Mouse (Mus musculus) G1E (cell line): ENCODE measurements around the gene Oxsm. TPM values are rescaled to one million over a fixed set of nuclear protein-coding genes. Genes with fewer than 3 reads are reported as not detected.

Experiments
- ATAC-seq: 2 replicates; pipeline ENCODE4 v1.8.0; 2016; ENCODE audit warnings: mild to moderate bottlenecking; ENCODE audit not compliant: insufficient number of reproducible peaks, poor library complexity, low FRiP score, severe bottlenecking; ENCODE audit errors: extremely low read depth
- DNase-seq: peaks from one replicate; pipeline ENCODE4 v3.0.0; 2012; ENCODE audit warnings: low spot score
- H3K27me3 ChIP-seq: 2 replicates; pipeline ENCODE4 v1.6.1; 2012; ENCODE audit warnings: mild to moderate bottlenecking, low read length, inconsistent platforms; ENCODE audit not compliant: insufficient read depth
- H3K36me3 ChIP-seq: replicated peaks from 2 replicates; pipeline ENCODE3; 2012; ENCODE audit warnings: mild to moderate bottlenecking, inconsistent platforms
- H3K4me1 ChIP-seq: 2 replicates; pipeline ENCODE4 v1.6.1; 2012; ENCODE audit warnings: low read depth, low read length, inconsistent platforms, mixed read lengths; ENCODE audit not compliant: insufficient read depth
- H3K4me3 ChIP-seq: 2 replicates; pipeline ENCODE4 v1.5.1; 2012; ENCODE audit warnings: low read depth, mild to moderate bottlenecking, inconsistent platforms, low read length, moderate library complexity, mixed read lengths
- H3K9me3 ChIP-seq: replicated peaks from 2 replicates; pipeline ENCODE4 v1.6.1; 2012; ENCODE audit warnings: inconsistent platforms
- CTCF ChIP-seq: IDR thresholded peaks from 2 replicates; pipeline ENCODE4 v1.5.1; 2012; ENCODE audit warnings: low read depth, low read length, inconsistent platforms, mixed read lengths
- GATA1 ChIP-seq: IDR thresholded peaks from 2 replicates; pipeline ENCODE4 v1.6.1; 2012; ENCODE audit warnings: borderline replicate concordance, low read length, inconsistent platforms, mixed read lengths
- GATA2 ChIP-seq: IDR thresholded peaks from 2 replicates; pipeline ENCODE4 v1.6.1; 2012; ENCODE audit warnings: low read depth, low read length, inconsistent platforms, borderline replicate concordance
- POLR2AphosphoS5 ChIP-seq: IDR thresholded peaks from 2 replicates; pipeline ENCODE4 v1.6.1; 2012; ENCODE audit warnings: low read depth, low read length, inconsistent platforms; ENCODE audit not compliant: insufficient replicate concordance
- TAL1 ChIP-seq: conservative IDR thresholded peaks from 2 replicates; pipeline ENCODE4 v1.6.1; 2012; ENCODE audit warnings: low read depth, low read length, inconsistent platforms, mixed read lengths
- polyA plus RNA-seq: library from polyadenylated mRNA; stranded (reverse); fragments of >175 nt; gene quantifications from 2 replicates; pipeline ENCODE4 v1.2.3, GENCODE M21; 2012
- total RNA-seq, 2 experiments: library from RNA; stranded (forward) in 1 of 2; stranded (reverse) in 1 of 2; fragments of 200-1000 nt in 1 of 2; fragments of >200 nt in 1 of 2; fragmentation: Nextera tagmentation in 1 of 2; gene quantifications; 2 replicates each; pipeline ENCODE4 v1.2.3; 2014 to 2017

Gene Oxsm
- total and polyA plus RNA-seq, 3 experiments, result 0.67 to 10.1 (median 9.8) TPM

DNA sequence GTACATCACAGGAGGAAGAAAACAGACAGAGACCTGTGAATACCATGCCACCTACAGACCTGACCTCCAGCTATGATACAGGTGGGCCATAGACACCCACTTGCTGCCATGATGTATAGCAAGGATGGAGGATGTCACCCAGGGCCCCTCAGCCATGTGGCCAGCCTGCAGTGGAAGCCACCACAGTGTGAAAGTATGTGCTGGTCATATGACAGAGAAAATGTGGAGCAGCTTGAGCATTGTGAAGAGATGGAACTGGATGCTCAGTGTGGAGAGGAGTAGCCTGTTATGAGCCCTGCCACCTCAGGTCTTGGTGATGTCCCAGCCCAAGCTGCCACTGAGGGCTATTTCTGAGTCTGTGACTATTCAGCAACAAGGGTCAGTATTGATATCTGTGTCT is 19.0 kb downstream of the Oxsm start:
- no peak for ATAC-seq

DNA sequence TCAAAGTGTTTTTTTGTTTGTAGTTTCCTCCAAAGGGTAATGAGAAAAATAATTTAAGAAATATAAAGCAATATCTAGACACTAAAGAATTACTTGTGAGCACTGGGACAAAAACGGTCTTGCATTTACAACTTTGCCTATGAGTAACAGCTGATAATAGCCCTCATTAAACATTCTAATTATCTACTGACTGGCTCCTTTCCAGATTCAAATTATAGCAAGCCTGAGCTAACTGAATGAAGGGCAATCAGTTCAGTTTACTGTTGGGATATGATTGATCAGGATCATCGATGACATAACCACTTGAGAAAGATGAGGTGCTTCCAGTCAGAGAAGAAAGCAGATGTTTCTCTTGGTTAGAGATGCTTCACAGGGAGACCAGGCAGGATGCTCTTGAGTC is 20.2 kb downstream of the Oxsm start:
- Histone ChIP-seq H3K4me3 (no peak overlapping the region), H3K27me3 (peaks cover 14% of the 10 kb centered on the region), H3K9me3 (peaks cover 5% of the 10 kb centered on the region), H3K4me1 (no peaks in the 10 kb centered on the region), H3K36me3 (no peaks in the 10 kb centered on the region)
- DNase-seq, result no peak
- ATAC-seq, result no peak
- TF ChIP-seq CTCF, result no peak
- no peak for TF ChIP-seq TAL1
- TF ChIP-seq GATA1, result no peak
- no peak for TF ChIP-seq GATA2
- no peak for TF ChIP-seq POLR2AphosphoS5

More for the DNA sequence above, 19.0 kb downstream of the Oxsm start:
- no peaks in the 10 kb centered on the region for H3K9me3 ChIP-seq
- H3K36me3 ChIP-seq, result no peaks in the 10 kb centered on the region
- DNase-seq, result no peak
- no peak overlapping the region for H3K4me3 ChIP-seq
- peaks cover 14% of the 10 kb centered on the region for H3K27me3 ChIP-seq
- no peaks in the 10 kb centered on the region for H3K4me1 ChIP-seq
- TF ChIP-seq CTCF, result no peak
- TF ChIP-seq GATA1, result no peak
- no peak for TF ChIP-seq GATA2
- no peak for TF ChIP-seq TAL1
- no peak for TF ChIP-seq POLR2AphosphoS5

DNA sequence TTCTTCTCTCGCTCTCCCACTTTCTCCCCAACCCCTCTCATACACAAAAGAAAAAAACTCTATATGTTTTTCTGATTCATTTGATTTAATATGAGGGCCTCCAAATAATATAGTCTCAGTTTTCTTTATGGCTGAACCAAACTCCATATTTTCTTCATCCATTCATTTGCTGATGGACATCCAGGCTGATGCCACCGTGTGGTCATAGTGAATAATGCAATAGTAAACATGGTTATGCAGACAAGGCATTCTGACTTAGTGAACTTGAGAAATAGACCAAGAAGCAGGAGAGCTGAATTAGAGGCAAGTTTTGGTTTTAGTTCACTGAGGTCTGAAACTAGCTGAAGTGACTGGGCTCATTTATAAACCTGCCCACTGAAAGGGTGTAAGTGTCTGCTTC is 30.6 kb downstream of the Oxsm start:
- H3K27me3 ChIP-seq, result no peaks in the 10 kb centered on the region
- no peaks in the 10 kb centered on the region for H3K36me3 ChIP-seq
- no peak overlapping the region for H3K4me3 ChIP-seq
- ATAC-seq, result no peak
- H3K4me1 ChIP-seq, result no peaks in the 10 kb centered on the region
- TF ChIP-seq CTCF, result 0 out of 2 replicates have a peak, but pooled peaks have one; percentile 18
- TF ChIP-seq GATA1, result no peak
- no peak for TF ChIP-seq POLR2AphosphoS5
- no peak for TF ChIP-seq TAL1
- DNase-seq, result no peak
- no peaks in the 10 kb centered on the region for H3K9me3 ChIP-seq

DNA sequence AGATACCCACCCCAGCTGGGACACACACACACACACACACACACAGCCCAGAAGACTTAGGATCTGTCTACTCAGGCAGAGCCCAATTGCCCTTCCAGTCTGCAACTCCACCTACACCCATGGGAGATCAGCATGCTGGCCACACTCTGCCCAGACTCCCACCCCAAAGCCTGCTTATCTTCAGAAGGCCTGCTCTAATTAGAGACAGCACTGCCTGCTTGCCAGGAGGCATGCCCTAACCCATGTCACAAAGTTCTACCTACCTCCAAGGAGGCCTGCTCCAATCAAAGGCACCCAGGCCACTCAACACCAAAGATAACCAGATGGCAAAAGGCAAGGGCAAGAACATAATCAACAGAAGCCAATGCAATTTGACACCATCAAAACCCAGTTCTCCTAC is 41.9 kb downstream of the Oxsm start:
- no peaks in the 10 kb centered on the region for H3K36me3 ChIP-seq
- no peaks in the 10 kb centered on the region for H3K27me3 ChIP-seq
- no peak for DNase-seq
- ATAC-seq, result no peak
- no peak overlapping the region for H3K4me3 ChIP-seq
- no peaks in the 10 kb centered on the region for H3K4me1 ChIP-seq
- TF ChIP-seq TAL1 (no peak), CTCF (no peak), GATA1 (no peak), GATA2 (no peak), POLR2AphosphoS5 (no peak)
- no peaks in the 10 kb centered on the region for H3K9me3 ChIP-seq

DNA sequence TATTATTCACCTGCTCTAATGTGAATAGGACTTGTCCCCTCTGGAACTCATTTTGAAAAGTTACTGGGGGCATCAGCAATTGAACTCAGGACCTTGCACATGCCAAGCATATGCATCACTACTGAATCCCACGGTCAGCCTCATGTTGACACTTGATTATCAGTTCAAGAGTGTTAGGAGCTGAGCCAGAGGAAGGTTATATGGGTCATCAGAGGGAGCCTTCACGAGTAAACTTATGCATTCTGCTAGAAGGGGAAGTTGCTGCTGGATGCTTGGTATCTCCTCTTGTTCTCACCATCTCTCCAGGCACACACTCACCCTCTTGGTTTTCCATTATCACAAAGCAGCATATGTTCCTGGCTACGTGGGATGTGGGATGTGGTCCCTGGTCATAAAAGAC is 47.9 kb downstream of the Oxsm start:
- H3K4me3 ChIP-seq, result no peak overlapping the region
- DNase-seq (no peak), ATAC-seq (no peak)
- no peaks in the 10 kb centered on the region for H3K36me3 ChIP-seq
- no peaks in the 10 kb centered on the region for H3K27me3 ChIP-seq
- no peaks in the 10 kb centered on the region for H3K9me3 ChIP-seq
- H3K4me1 ChIP-seq, result no peaks in the 10 kb centered on the region
- TF ChIP-seq POLR2AphosphoS5 (no peak), TAL1 (no peak), CTCF (no peak), GATA2 (no peak), GATA1 (no peak)

DNA sequence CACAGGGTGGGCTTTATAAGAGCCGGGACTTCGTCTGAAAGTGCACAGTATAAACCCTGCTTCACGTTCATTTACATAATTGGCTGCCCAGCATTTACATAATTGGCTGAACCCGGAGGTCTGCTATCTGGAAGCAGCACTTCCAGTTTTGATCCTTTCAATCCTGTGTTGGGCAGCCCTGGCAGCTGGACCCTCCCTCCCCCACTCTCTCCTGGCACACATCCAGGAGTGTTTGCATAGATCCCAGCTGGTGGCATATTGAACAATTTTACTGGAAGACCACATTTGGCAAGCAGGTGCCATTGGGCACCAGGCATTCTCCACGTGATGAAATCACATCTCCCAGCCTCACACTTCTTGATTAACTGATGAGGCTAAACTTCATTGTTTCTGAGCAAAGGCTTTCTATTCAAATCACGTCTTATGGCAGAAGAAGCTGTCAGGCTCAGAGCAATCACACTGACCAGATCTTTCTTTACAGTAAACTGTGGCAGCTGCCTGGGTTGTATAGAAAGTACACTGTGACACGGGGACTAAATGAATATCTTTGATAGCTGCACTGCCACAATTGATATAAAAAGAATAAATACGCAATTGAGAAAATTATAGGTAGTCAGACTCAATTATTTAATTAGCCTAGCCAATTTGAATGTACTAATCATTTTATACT is 48.5 kb downstream of the Oxsm start:
- Histone ChIP-seq H3K4me1 (no peaks in the 10 kb centered on the region), H3K27me3 (no peaks in the 10 kb centered on the region), H3K9me3 (no peaks in the 10 kb centered on the region), H3K36me3 (no peaks in the 10 kb centered on the region), H3K4me3 (no peak overlapping the region)
- no peak for DNase-seq
- no peak for ATAC-seq
- no peak for TF ChIP-seq GATA2
- TF ChIP-seq GATA1, result no peak
- no peak for TF ChIP-seq TAL1
- no peak for TF ChIP-seq POLR2AphosphoS5
- TF ChIP-seq CTCF, result no peak
